Mouse (Mus musculus): ENCODE data around the gene Rassf8.

The Rassf8 gene

GRCm38 (mm10) chr6:145823103-145823502 is 76.6 kb downstream of the Rassf8 start:
- DNase-seq (ENCODE audit: inconsistent ontology term): no peak

GRCm38 (mm10) chr6:145823588-145824234 is 77.2 kb downstream of the Rassf8 start:
- DNase-seq (ENCODE audit: inconsistent ontology term): peak; percentile 51

GRCm38 (mm10) chr6:145826305-145826704 is 79.8 kb downstream of the Rassf8 start:
- no peak for DNase-seq (ENCODE audit: inconsistent ontology term)

GRCm38 (mm10) chr6:145829062-145829835 is 82.7 kb downstream of the Rassf8 start:
- no peak for DNase-seq (ENCODE audit: inconsistent ontology term)

GRCm38 (mm10) chr6:145830117-145830516 is 83.6 kb downstream of the Rassf8 start:
- DNase-seq (ENCODE audit: inconsistent ontology term): peak; percentile 64

DNA sequence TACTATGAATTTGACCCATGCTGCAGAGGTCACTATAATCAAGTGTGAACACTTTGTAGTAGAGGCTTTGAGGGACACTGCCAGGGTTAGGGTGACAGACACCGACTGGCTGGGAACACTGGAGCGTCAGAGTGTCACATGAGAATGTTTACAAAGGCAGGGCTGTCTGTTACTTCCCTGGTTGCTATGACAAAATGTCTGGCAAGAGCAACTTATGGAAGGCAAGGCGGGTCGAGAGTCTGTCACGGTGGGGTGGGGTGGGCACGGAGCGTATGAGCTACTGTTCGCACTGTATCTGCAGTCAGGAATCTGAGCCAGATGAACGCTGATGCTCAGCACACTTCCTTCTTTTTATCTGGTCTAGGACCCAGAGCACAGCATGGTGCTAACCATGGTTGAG is 84.1 kb downstream of the Rassf8 start:
- no peak for DNase-seq (ENCODE audit: inconsistent ontology term)

- no peak for DNase-seq (ENCODE audit: inconsistent ontology term)
Observed at GRCm38 (mm10) chr6:145832927-145833326, 86.4 kb downstream of the Rassf8 start.

DNA sequence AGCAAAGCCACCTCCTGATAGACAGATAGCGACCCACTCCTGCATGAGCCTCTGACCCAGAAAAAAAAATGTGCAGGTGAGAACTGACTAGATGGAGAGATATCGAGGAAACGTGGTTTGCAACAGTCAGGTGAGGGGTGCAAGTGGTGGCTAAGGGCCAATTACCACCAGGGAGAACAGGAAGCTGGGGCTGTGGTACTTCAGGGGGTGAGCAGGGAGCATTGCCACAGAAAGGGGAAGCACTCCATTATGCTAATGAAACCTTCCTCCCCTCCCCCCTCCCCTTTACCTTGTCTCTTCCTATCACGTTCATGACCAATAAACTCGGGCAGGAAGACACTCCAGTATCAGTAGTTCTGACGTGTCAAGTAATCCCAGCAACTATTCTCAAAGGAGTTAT is 88.8 kb downstream of the Rassf8 start:
- no peak for DNase-seq (ENCODE audit: inconsistent ontology term)

- DNase-seq (ENCODE audit: inconsistent ontology term): no peak
Observed at GRCm38 (mm10) chr6:145845611-145846010, 99.1 kb downstream of the Rassf8 start.

DNA sequence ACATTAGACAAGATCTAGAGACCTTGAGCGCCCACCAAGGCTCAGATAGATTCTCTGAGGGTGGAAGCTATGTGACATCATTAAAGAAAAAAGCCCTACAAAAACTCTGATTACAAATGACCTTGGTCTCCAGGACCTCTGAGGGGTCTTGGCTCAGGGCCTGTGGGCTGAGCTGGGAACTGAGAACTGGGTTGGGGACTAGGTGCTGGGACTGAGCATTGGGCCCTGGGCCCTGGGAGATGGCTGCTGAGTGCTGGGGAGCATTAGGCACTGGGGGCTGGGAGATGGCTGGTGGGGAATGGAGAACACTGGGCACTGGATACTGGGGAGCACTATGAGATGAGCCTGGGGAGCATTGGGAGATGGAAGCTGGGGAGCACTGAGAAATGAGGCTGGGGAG is 99.5 kb downstream of the Rassf8 start:
- no peak for DNase-seq (ENCODE audit: inconsistent ontology term)

DNA sequence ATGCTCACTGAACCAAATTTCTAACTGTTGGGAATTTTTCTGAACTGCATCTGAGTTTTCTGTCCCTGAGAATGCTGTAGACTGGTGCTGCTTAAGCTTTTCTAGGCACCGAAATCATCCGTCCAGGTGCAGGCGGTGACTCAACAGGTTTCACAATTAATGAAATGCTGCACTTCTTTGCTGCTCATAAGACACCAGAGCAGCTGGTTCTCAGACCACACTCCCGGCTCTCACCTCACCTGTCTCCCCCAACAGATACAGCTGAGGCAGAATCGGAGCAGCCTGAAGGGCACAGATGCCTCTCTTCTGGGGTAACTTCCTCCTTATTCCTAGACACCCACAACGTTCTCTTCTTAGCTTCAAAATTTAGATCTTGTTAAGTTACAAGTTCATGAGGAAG is 100.4 kb downstream of the Rassf8 start:
- no peak for DNase-seq (ENCODE audit: inconsistent ontology term)

DNA sequence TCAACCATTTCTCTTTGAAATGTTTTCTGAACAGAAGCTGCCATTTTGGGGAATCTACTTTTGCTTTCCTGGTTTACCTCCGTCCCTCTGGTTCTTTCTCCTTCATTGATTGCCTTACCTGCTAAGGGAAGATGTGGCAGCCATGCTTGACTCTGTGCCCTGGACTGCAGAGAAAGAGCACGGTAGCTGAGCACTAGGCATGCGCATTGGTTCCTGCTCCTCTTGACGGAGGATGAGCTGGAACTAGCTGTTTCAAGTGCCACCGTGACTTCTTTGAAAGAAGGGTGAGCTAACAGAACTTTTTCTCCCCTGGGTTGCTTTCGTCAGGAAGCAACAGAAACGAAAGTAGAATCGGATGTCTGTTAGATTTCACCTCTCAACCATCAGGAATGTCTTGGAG is 101.1 kb downstream of the Rassf8 start:
- DNase-seq (ENCODE audit: inconsistent ontology term): no peak

DNA sequence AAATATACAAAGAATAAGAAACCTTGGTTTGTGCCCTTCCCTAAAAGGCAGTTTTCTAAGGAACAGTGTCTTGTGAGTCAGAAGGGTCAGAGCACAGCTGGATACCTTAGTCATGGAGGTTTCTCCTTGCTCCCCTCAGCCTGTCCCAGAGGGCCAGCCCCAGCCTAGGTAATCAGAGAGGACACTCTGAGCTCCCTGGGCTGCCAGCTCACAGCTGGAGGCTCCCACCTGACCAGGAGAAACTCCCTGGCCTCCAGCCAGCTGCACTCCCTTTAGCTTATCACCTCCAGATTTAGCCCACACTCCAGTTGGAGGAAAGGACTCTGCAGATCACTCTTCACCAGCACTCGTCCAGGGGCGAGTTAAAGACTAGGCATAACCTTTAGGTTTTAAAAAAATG is 104.2 kb downstream of the Rassf8 start:
- no peak for DNase-seq (ENCODE audit: inconsistent ontology term)

DNA sequence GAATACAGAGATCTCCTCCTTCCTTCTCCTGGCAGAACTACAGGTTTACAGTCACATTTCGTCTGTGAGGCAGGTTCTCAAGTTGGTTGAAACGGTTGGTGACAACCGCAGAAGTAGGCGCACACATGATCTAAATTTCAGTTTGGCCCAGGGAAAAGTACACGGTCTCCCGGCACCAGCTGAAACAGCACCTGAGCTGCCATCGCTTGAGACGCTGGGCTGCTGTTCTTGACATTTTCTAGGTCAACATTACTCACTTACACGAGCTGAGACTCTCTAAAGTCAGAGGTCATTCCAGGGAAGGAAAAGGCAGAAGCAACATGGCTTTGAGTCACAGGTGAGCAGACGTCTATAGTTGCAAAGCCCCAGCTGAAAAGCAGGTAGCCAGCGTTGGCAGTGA is 105.4 kb downstream of the Rassf8 start:
- no peak for DNase-seq (ENCODE audit: inconsistent ontology term)

DNA sequence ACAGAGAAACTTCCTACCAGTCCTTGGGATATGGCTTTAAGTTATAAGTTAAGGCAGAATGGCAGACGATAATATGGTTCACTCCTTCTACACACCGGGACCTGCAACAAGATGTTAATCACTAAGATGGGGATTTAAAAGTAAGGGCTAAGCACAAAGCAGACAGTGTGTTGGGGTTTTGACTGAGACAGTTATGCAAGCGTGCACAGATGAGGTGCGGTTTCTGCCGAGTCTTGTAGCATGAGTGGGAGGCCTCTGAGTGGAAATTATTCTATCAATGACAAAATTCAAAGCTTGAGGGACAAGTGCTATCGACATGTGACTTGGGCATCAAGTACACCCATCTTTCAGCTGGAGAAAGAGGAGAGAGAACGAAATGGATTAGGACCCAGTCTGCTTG is 106.2 kb downstream of the Rassf8 start:
- DNase-seq (ENCODE audit: inconsistent ontology term): no peak

GRCm38 (mm10) chr6:145853356-145854079 is 107.0 kb downstream of the Rassf8 start:
- no peak for DNase-seq (ENCODE audit: inconsistent ontology term)

- no peak for DNase-seq (ENCODE audit: inconsistent ontology term)
Observed at GRCm38 (mm10) chr6:145854756-145855155, 108.2 kb downstream of the Rassf8 start.

- DNase-seq (ENCODE audit: inconsistent ontology term): peak; percentile 99
Observed at GRCm38 (mm10) chr6:145855720-145856551, 109.4 kb downstream of the Rassf8 start.

- DNase-seq (ENCODE audit: inconsistent ontology term): no peak
Observed at GRCm38 (mm10) chr6:145857428-145857827, 110.9 kb downstream of the Rassf8 start.

GRCm38 (mm10) chr6:145858414-145858813 is 111.9 kb downstream of the Rassf8 start:
- no peak for DNase-seq (ENCODE audit: inconsistent ontology term)

GRCm38 (mm10) chr6:145860350-145860749 is 113.8 kb downstream of the Rassf8 start:
- DNase-seq (ENCODE audit: inconsistent ontology term): no peak

Measured in Muller cell, postnatal 12 days (primary cell).